Mouse (Mus musculus) testis, adult 2 months (tissue): ENCODE data around the gene Gm10521.

ENCODE experiments used
- CTCF ChIP-seq: fragments of 200-500 bp; IDR thresholded peaks from 2 replicates; pipeline ENCODE4 v1.5.1; 2012; ENCODE audit warnings: low read depth, mild to moderate bottlenecking, inconsistent platforms, low read length, moderate library complexity; ENCODE audit not compliant: control insufficient read depth, insufficient read depth, insufficient replicate concordance
- POLR2A ChIP-seq: fragments of 200-500 bp; IDR thresholded peaks from 2 replicates; pipeline ENCODE4 v1.6.1; 2012; ENCODE audit warnings: low read depth, mild to moderate bottlenecking, inconsistent platforms, low read length, moderate library complexity; ENCODE audit not compliant: control insufficient read depth

GRCm38 (mm10) chr1:171924900-171925299 is 29.4 kb downstream of the Gm10521 start:
- TF ChIP-seq CTCF (no peak), POLR2A (no peak)
